Mouse (Mus musculus) cerebellum, postnatal 4 days (tissue): ENCODE data around the gene Ifi209.
"Not testable (repeated sequence)": the region's sequence is repeated elsewhere in the genome, so short reads cannot be mapped to it uniquely, and the experiment has no call there.

Source experiments
- DNase-seq, 2 experiments: peaks; one replicate each; pipeline ENCODE4 v3.0.0; 2022; ENCODE audit warnings: low spot score in 2 of 2, mixed read lengths in 1 of 2

Ifi209 gene

DNA sequence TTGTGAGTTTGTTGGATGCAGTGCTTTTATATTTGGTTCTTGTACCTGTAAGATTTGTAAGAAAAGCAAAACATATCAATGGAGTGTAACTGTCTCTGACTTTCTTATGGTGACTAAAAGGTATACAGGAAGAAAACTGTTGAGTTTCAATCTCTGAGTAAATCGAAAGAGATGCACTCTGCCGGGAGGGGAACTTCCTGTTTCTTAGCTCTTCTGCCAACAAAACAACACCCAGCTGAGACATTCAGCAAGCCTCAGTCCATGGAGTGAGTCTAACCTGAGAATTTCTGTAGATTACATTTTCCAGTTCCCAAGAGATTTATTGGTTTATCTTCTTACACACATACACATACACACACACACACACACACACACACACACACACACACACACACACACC, at the start of gene Ifi209:
Gene Ifi209 (plus strand): TSS at position 296 of the 400 bp plus-strand sequence.
- not testable (repeated sequence) for DNase-seq

DNA sequence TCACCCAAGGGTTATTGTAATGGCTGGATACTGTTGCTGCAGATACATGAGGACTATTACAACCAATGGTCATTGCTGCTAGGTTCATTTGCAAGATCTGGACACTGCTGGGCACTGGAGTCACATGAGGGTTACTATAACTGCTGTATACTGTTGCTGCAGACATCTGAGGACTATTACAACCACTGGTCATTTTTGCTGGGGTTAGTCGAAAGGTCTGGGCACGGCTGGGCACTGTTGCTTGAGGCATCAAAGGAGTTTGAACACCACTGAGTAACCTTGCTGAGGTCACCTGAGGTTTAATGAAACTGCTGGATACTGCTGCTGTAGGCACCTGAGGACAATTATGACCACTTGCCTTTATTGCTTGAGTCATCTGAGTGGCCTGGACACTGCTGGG, 41.0 kb upstream of the Ifi209 start:
- DNase-seq: not testable (repeated sequence)

GRCm38 (mm10) chr1:173598838-173599494, 31.8 kb upstream of the Ifi209 start, which contains the start of gene Ifi213:
Gene Ifi213 (minus strand): TSS chr1:173599274.
- not testable (repeated sequence) for DNase-seq

GRCm38 (mm10) chr1:173610291-173610690, 20.4 kb upstream of the Ifi209 start:
- DNase-seq: not testable (repeated sequence)

DNA sequence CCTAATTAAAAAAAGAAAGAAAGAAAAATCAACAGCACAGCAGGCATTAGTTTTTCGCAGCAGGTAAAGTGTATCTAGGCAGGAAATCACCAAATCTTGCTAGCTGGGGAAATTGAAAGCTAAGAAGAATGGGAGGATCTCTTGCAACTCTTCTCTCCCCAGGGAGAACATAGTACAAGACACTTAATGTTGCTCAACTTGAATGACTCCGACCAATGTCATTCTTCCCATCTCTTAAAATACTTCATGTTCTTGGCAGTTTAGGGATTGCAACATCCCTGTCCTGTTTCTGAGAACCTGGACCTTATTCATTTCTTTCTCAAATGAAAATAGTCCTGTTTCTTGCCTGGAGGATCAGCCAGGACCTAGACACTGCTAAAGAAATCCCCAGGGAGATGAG, 8.5 kb upstream of the Ifi209 start:
- DNase-seq: not testable (repeated sequence)

- DNase-seq: no peak
Observed at GRCm38 (mm10) chr1:173624052-173624451, 6.7 kb upstream of the Ifi209 start.

GRCm38 (mm10) chr1:173626686-173627085, 4.0 kb upstream of the Ifi209 start:
- no peak for DNase-seq

DNA sequence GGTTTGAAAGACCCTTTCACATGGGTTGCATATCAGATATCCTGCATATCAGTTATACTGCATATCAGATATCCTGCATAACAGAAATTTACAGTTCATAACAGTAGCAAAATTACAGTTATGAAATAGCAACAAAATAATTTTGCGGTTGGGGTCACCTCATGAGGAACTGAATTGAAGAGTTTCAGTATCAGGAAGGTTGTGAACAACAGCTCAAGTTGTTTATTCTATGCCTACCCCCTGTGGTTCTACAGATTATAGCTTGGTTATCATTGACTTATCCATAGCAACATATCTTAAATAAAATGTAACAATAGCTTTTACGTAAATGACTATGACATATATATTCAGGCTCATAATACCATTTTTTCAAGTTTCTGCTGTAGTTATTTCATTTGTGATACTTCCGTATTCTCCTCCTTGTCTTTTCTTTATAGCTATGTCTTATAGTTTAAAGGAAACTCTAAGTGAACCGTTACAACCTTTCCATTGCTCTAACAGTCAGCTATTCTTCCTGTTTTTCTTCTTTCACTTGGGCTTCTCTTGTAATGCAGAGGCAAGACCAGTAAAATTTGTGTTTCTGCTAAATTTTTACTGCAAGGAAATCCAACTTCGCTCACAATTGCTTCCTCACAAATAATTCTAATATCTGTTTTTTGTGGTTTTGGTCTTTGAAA, 3.4 kb downstream of the Ifi209 start:
- DNase-seq: no peak

DNA sequence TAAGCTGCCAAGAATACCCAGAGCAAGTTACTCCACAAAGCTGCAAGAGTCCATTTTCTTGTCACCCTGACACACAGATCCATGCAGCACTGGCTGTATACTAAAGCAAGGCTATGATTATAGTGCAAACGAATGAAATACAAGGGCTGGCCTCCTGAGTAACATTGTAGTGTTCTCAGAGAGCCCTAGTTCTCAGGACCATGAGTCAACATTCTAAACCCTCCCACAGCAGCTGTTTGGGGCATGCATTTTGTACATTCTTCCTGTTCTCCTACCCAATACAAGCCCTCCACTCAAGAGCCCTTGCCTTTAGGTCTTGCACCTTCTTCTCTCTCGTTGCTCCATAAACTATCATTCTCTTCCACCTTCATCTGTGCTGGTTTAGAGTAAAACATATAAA, 14.7 kb downstream of the Ifi209 start:
- DNase-seq: no peak

- DNase-seq: no peak
Observed at GRCm38 (mm10) chr1:173657973-173658372, 27.3 kb downstream of the Ifi209 start.

GRCm38 (mm10) chr1:173673458-173674097, 42.9 kb downstream of the Ifi209 start, which contains the start of gene Ifi208:
Gene Ifi208 (plus strand): TSS chr1:173673675.
- DNase-seq: not testable (repeated sequence)

DNA sequence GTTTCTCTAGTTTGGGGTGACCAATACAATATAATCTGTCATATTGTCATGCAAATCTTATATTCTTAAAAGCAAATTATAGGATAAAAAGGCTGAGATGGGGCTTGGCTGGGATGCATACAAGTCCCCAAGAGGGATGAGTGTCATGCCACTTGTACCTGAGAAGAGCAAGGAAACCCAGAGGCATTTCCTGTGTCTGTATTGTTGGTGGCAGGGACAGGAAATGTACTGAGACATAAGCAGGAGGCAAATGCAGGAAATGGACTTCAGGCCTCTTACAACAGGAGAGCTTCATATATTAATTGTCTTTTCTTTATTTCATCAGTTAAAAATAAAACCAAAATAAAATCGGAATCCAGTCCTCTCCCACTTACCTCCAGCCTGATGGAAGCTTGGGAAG, 47.9 kb downstream of the Ifi209 start:
- not testable (repeated sequence) for DNase-seq

DNA sequence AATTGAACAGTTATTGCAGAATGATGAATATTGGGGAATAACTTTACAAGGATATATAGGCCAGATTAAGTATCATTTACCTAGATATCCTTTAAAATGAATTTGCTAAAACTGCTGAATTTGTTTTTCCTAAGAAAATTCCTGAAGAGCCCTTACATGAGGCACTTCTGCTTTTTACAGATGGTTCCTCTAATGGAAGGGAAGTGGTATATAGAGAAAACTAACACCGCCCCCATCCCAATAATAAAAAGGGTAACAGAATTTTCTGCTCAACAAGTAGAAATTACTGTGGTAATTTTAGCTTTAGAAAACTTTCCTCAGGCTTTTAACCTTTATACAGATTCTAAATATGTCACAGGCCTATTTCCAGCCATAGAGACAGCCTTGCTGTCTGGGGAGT, 63.6 kb downstream of the Ifi209 start:
- DNase-seq: no peak
